Mouse (Mus musculus): Measurements from ENCODE around the gene Olfr112. TPM values are rescaled to one million over a fixed set of nuclear protein-coding genes. Genes with fewer than 3 reads are reported as not detected.
"Not testable (repeated sequence)": the region's sequence is repeated elsewhere in the genome, so short reads cannot be mapped to it uniquely, and the experiment has no call there.

Gene Olfr112
- polyA plus RNA-seq (2015; fragmentation: Nextera tagmentation; extraction: Ambion mirVana), result not detected in 2 replicates

DNA sequence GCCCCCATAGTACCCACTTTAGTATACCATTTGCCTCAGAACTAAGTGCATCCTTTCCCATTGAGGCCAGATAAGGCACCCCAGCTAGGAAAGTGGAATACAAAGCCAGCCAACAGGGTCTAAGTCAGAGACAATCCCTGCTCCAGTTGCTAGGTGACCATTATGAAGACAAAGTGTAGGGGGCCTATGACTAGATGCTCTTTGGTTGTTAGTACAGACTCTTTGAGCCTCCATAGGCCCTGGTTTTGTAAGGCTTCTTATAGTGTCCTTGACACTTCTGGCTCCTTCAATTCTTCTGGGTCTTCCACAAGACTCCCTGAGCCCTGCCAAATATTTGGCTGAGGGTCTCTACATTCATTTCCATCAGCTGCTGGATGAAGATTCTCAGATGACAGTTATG lies at the start of gene Olfr112:
Gene Olfr112 (minus strand): TSS at position 101 of the 400 bp plus-strand sequence.
- no peak within 1 kb of the TSS for H3K9ac ChIP-seq
- no peak within 1 kb of the TSS for H3K4me2 ChIP-seq (replicated peaks)
- H3K4me1 ChIP-seq, result no peaks in the 10 kb centered on the region
- H3K4me3 ChIP-seq, result no peak within 1 kb of the TSS
- ATAC-seq (ENCODE audit: low FRiP score, low read depth), result no peak
- no peak within 1 kb of the TSS for H3K27ac ChIP-seq
- H3K27me3 ChIP-seq, result no peaks in the 10 kb centered on the region
- no peaks in the 10 kb centered on the region for H3K36me3 ChIP-seq
- H3K9me3 ChIP-seq, result no peaks in the 10 kb centered on the region

DNA sequence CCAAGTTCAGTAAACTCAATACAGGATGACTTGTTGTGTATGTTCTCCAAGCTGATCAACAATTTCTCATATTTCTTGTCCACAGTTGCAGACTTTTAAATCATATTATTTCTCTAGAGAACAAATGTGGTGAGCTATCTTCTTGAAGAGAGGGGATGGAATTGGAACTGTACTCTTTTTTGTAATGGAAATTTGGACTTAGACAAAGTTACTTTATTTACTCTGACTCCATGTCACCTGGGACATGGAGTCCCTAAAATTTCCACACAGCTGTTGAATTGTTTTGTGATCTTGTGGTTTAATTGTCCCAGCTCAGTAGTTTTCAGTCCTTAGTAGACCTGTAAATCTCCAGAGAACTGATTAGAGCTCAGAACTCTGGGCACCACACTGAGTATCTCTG lies 23.4 kb upstream of the Olfr112 start, which contains the start of gene Olfr114:
Gene Olfr114 (minus strand): TSS at position 101 of the 400 bp plus-strand sequence.
- H3K9ac ChIP-seq, result no peak within 1 kb of the TSS
- H3K4me1 ChIP-seq, result no peaks in the 10 kb centered on the region
- H3K4me3 ChIP-seq, result no peak within 1 kb of the TSS
- no peaks in the 10 kb centered on the region for H3K9me3 ChIP-seq
- no peak for ATAC-seq (ENCODE audit: low FRiP score, low read depth)
- no peak within 1 kb of the TSS for H3K4me2 ChIP-seq (replicated peaks)
- no peaks in the 10 kb centered on the region for H3K36me3 ChIP-seq
- H3K27me3 ChIP-seq, result no peaks in the 10 kb centered on the region
- no peak within 1 kb of the TSS for H3K27ac ChIP-seq

- Histone ChIP-seq H3K9me3 (no peaks in the 10 kb centered on the region), H3K36me3 (no peaks in the 10 kb centered on the region), H3K27me3 (no peaks in the 10 kb centered on the region), H3K9ac (no peak within 1 kb of the TSS), H3K4me2 (replicated peaks) (no peak within 1 kb of the TSS), H3K27ac (no peak within 1 kb of the TSS), H3K4me3 (no peak within 1 kb of the TSS), H3K4me1 (no peaks in the 10 kb centered on the region)
- ATAC-seq (ENCODE audit: low FRiP score, low read depth), result no peak
Measured at GRCm38 (mm10) chr17:37577563-37577962, 8.3 kb upstream of the Olfr112 start, which contains the start of gene Olfr113. TSS of gene Olfr113 (minus strand) at chr17:37577663.

GRCm38 (mm10) chr17:37558913-37559615 lies 10.2 kb downstream of the Olfr112 start:
- Histone ChIP-seq H3K36me3 (no peaks in the 10 kb centered on the region), H3K27me3 (no peaks in the 10 kb centered on the region), H3K4me2 (replicated peaks) (no peak overlapping the region), H3K27ac (no peak overlapping the region), H3K4me3 (no peak overlapping the region), H3K9me3 (no peaks in the 10 kb centered on the region), H3K4me1 (no peaks in the 10 kb centered on the region), H3K9ac (no peak overlapping the region)
- WGBS, result 52% methylated on average over 1 of the region's 1 CpGs
- ATAC-seq (ENCODE audit: low FRiP score, low read depth), result no peak

- Histone ChIP-seq H3K4me1 (no peaks in the 10 kb centered on the region), H3K4me3 (no peak overlapping the region), H3K27me3 (no peaks in the 10 kb centered on the region), H3K9me3 (no peaks in the 10 kb centered on the region), H3K36me3 (no peaks in the 10 kb centered on the region), H3K4me2 (replicated peaks) (no peak overlapping the region), H3K27ac (no peak overlapping the region), H3K9ac (no peak overlapping the region)
- WGBS, result 50% methylated on average over 3 of the region's 3 CpGs
- no peak for ATAC-seq (ENCODE audit: low FRiP score, low read depth)
Measured at GRCm38 (mm10) chr17:37543800-37544435, 25.3 kb downstream of the Olfr112 start.

- H3K4me1 ChIP-seq, result no peaks in the 10 kb centered on the region
- no peaks in the 10 kb centered on the region for H3K9me3 ChIP-seq
- H3K27me3 ChIP-seq, result no peaks in the 10 kb centered on the region
- H3K4me3 ChIP-seq, result no peak overlapping the region
- no peak overlapping the region for H3K4me2 ChIP-seq (replicated peaks)
- no peaks in the 10 kb centered on the region for H3K36me3 ChIP-seq
- 92% methylated on average over 4 of the region's 4 CpGs for WGBS
- H3K27ac ChIP-seq, result no peak overlapping the region
- H3K9ac ChIP-seq, result no peak overlapping the region
- no peak for ATAC-seq (ENCODE audit: low FRiP score, low read depth)
Measured at GRCm38 (mm10) chr17:37541454-37542119, 27.7 kb downstream of the Olfr112 start.

GRCm38 (mm10) chr17:37538416-37538815 lies 30.8 kb downstream of the Olfr112 start:
- not testable (repeated sequence) for H3K9me3 ChIP-seq; H3K4me2 ChIP-seq (replicated peaks); H3K27me3 ChIP-seq; ATAC-seq (ENCODE audit: low FRiP score, low read depth); H3K4me3 ChIP-seq; H3K36me3 ChIP-seq; H3K4me1 ChIP-seq; H3K27ac ChIP-seq; H3K9ac ChIP-seq
- 66% methylated on average over 1 of the region's 1 CpGs for WGBS

- no peaks in the 10 kb centered on the region for H3K4me1 ChIP-seq
- no peaks in the 10 kb centered on the region for H3K36me3 ChIP-seq
- H3K4me2 ChIP-seq (replicated peaks), result no peak overlapping the region
- no peak overlapping the region for H3K27ac ChIP-seq
- no peak overlapping the region for H3K4me3 ChIP-seq
- no peak overlapping the region for H3K9ac ChIP-seq
- no peaks in the 10 kb centered on the region for H3K27me3 ChIP-seq
- no peak for ATAC-seq (ENCODE audit: low FRiP score, low read depth)
- no peaks in the 10 kb centered on the region for H3K9me3 ChIP-seq
Measured at GRCm38 (mm10) chr17:37535173-37535572, 34.1 kb downstream of the Olfr112 start.

GRCm38 (mm10) chr17:37525427-37525826 lies 43.8 kb downstream of the Olfr112 start:
- H3K4me1 ChIP-seq; H3K9me3 ChIP-seq; H3K27me3 ChIP-seq; ATAC-seq (ENCODE audit: low FRiP score, low read depth); H3K4me2 ChIP-seq (replicated peaks); H3K36me3 ChIP-seq; H3K27ac ChIP-seq; H3K9ac ChIP-seq; H3K4me3 ChIP-seq: not testable (repeated sequence)
- 76% methylated on average over 1 of the region's 1 CpGs for WGBS

- H3K4me2 ChIP-seq (replicated peaks); H3K9me3 ChIP-seq; ATAC-seq (ENCODE audit: low FRiP score, low read depth); H3K27me3 ChIP-seq; H3K27ac ChIP-seq; H3K9ac ChIP-seq; H3K36me3 ChIP-seq; H3K4me3 ChIP-seq; H3K4me1 ChIP-seq: not testable (repeated sequence)
Measured at GRCm38 (mm10) chr17:37524612-37525011, 44.6 kb downstream of the Olfr112 start.

All from limb, embryonic 13.5 days (tissue).